Mouse (Mus musculus) 416B (cell line): ENCODE data around the gene E430018J23Rik.
"Not testable (repeated sequence)": the region's sequence is repeated elsewhere in the genome, so short reads cannot be mapped to it uniquely, and the experiment has no call there.

Experiments used
- DNase-seq: peaks from one replicate; pipeline ENCODE4 v3.0.0; 2011; ENCODE audit warnings: low read depth

E430018J23Rik gene

DNA sequence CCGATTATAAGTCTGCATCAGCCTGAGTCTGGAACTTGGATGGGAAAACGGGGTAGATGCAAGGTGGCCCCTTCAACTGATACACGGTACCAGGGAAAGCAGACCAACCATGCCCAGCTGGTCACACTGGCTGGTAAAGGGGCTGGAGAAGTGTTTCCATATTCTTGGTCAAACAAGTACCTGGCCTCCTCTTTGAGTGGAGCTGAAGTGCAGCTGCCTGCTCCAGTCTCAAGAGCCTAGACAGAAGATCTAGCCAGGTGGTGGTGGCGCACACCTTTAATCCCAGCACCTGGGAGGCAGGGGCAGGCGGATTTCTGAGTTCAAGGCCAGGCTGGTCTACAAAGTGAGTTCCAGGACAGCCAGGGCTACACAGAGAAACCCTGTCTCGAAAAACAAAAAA is 51.6 kb downstream of the E430018J23Rik start:
- not testable (repeated sequence) for DNase-seq

DNA sequence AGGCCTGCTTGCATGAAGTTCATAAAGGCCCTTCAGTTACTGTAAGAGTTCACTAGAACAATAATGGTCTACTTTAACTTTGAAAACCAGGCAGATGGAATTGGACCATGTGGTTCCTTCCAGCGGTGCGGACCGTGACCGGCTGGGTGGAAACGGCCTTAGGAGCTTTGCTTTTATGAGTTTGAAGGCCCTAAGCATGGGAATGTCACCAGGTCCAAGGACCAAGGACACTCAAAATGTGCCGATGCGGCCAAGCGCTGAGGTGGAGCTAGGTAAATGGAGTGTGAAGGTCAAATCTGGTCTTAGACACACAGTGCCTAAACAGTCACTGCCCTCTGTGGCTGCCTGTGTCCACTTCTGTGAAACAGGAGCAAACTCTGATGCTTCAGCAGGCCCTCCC is 52.1 kb downstream of the E430018J23Rik start:
- no peak for DNase-seq
